ENCODE assay signal across 21 mouse cellular contexts in genomic region chr2:128084607-128085006, GRCm38 (mm10). TPM values are rescaled to one million over a fixed set of nuclear protein-coding genes. Genes with fewer than 3 reads are reported as not detected.
DNase-seq lines count a peak whose midpoint lies in the region; ATAC-seq and TF ChIP-seq lines count a peak whose summit lies in the region.
"Had no signal": no experiment of that assay in that cellular context is flagged by ENCODE, and none has a peak within 500 bp of the region (broad histone marks: within the 10 kb centered on the region; RNA-seq: fewer than 3 reads in every experiment).

No protein-coding gene starts in this region.

- DNase-seq in 416B (ENCODE audit: low read depth) (peak; percentile 53), MEL (ENCODE audit: low read depth, low spot score) (peak; percentile 89), liver (peak; percentile 26)
- no peak for DNase-seq in liver, postnatal 0 days
- DNase-seq in cerebellum, postnatal 4 days (ENCODE audit: low spot score in 2 of 2), result no peak
- DNase-seq in cerebellum, adult 9-10 months, result no peak
- DNase-seq in cerebellum, adult 18-20 months, result no peak
- DNase-seq: adrenal gland, postnatal 25 days; cerebellum, adult 9-11 months; forebrain, postnatal 0 days; kidney, adult 2 months; kidney, postnatal 36 days; lung, adult 2 months; retina, postnatal 1 day; right cerebral cortex, postnatal 4 days; thymus, adult 2 months had no signal

- TF ChIP-seq RAD21 in MEL (IDR thresholded peaks at IDR 0.05; ENCODE audit: low read depth, low read length), result no peak

- TF ChIP-seq EP300 in MEL (IDR thresholded peaks at IDR 0.05; ENCODE audit: low read depth in 1 of 2, low read length in 2 of 2), result peak; percentile 93 to 98
- peak; percentile 87 for TF ChIP-seq EP300 in liver, postnatal 0 days (IDR thresholded peaks at IDR 0.05; ENCODE audit: low read depth)

- H3K4me2 ChIP-seq in liver, postnatal 0 days (ENCODE audit: low read depth, low read length), result no peak overlapping the region
- H3K4me2 ChIP-seq: embryonic facial prominence, embryonic 15.5 days; midbrain, embryonic 11.5 days had no signal

- H3K9ac ChIP-seq in MEL (ENCODE audit: control insufficient read depth, low read depth, low read length, poor library complexity, severe bottlenecking), result peak overlapping the region; percentile 20; the same call in 1 of the 2 replicates
- H3K9ac ChIP-seq in liver, postnatal 0 days (replicated peaks), result no peak overlapping the region
- H3K9ac ChIP-seq: embryonic facial prominence, embryonic 15.5 days; forebrain, postnatal 0 days had no signal

- H3K4me3 ChIP-seq in MEL (ENCODE audit: control insufficient read depth in 1 of 2, insufficient read depth in 1 of 2, low read depth in 2 of 2, low read length in 2 of 2), result no peak overlapping the region
- H3K4me3 ChIP-seq in liver, postnatal 0 days (ENCODE audit: low read depth, low read length), result no peak overlapping the region
- H3K4me3 ChIP-seq: embryonic facial prominence, embryonic 15.5 days; hindbrain, embryonic 10.5 days; limb, embryonic 10.5 days had no signal

- ATAC-seq in liver, postnatal 0 days, result peak; percentile 73
- ATAC-seq: forebrain, postnatal 0 days; hindbrain, postnatal 0 days had no signal

- peaks cover 24 to 26% of the 10 kb centered on the region in 2 experiments for H3K4me1 ChIP-seq in MEL (ENCODE audit: control insufficient read depth in 1 of 2, insufficient read depth in 2 of 2, low read length in 2 of 2)
- H3K4me1 ChIP-seq in liver, postnatal 0 days (ENCODE audit: insufficient read depth), result peaks cover 10% of the 10 kb centered on the region; the same call in 1 of the 2 replicates
- H3K4me1 ChIP-seq: embryonic facial prominence, embryonic 15.5 days; hindbrain, embryonic 10.5 days had no signal

- TF ChIP-seq CTCF in MEL (IDR thresholded peaks at IDR 0.05 in 2 of 3, conservative IDR thresholded peaks at IDR 0.05 in 1 of 3; ENCODE audit: control insufficient read depth in 1 of 3, insufficient read depth in 1 of 3, low read depth in 2 of 3, low read length in 3 of 3, poor library complexity in 1 of 3, severe bottlenecking in 1 of 3), result no peak
- TF ChIP-seq CTCF in liver, postnatal 0 days (IDR thresholded peaks at IDR 0.05; ENCODE audit: low read depth), result no peak

- TF ChIP-seq POLR2A in MEL (IDR thresholded peaks at IDR 0.05; ENCODE audit: control insufficient read depth in 1 of 2, insufficient read depth in 1 of 2, low read depth in 1 of 2, low read length in 2 of 2, poor library complexity in 1 of 2), result no peak

- peak overlapping the region; percentile 75 for H3K27ac ChIP-seq in MEL (ENCODE audit: control insufficient read depth, low read depth, low read length)
- no peak overlapping the region for H3K27ac ChIP-seq in liver, postnatal 0 days (ENCODE audit: low read depth)
- H3K27ac ChIP-seq: embryonic facial prominence, embryonic 15.5 days; hindbrain, embryonic 10.5 days; hindbrain, postnatal 0 days; limb, embryonic 10.5 days had no signal

- H3K79me2 ChIP-seq in MEL (ENCODE audit: control insufficient read depth, insufficient read depth, low read length, poor library complexity), result no peaks in the 10 kb centered on the region

- WGBS in liver, postnatal 0 days (ENCODE audit: insufficient replicate concordance), result 36% methylated on average over 5 of the region's 5 CpGs

- no peaks in the 10 kb centered on the region for H3K27me3 ChIP-seq in MEL (ENCODE audit: control insufficient read depth in 1 of 2, insufficient read depth in 2 of 2, low read length in 2 of 2)
- no peaks in the 10 kb centered on the region for H3K27me3 ChIP-seq in liver, postnatal 0 days (ENCODE audit: insufficient read depth, low read length)
- H3K27me3 ChIP-seq: embryonic facial prominence, embryonic 15.5 days had no signal

- H3K9me3 ChIP-seq in MEL (replicated peaks; ENCODE audit: insufficient read depth, low read length), result no peaks in the 10 kb centered on the region
- H3K9me3 ChIP-seq in liver, postnatal 0 days (ENCODE audit: low read length), result no peaks in the 10 kb centered on the region
- H3K9me3 ChIP-seq: embryonic facial prominence, embryonic 15.5 days; hindbrain, embryonic 10.5 days; limb, embryonic 10.5 days had no signal

- H3K36me3 ChIP-seq in MEL (ENCODE audit: control insufficient read depth in 1 of 2, insufficient read depth in 2 of 2, low read length in 2 of 2), result peaks cover 0 to 37% of the 10 kb centered on the region in 2 experiments; a peak in 2 of 4 replicates
- H3K36me3 ChIP-seq in liver, postnatal 0 days (replicated peaks; ENCODE audit: insufficient read depth, low read length), result no peaks in the 10 kb centered on the region
- H3K36me3 ChIP-seq: embryonic facial prominence, embryonic 15.5 days; hindbrain, embryonic 10.5 days; limb, embryonic 10.5 days had no signal

TF ChIP-seq in MEL, 35 proteins besides CTCF, POLR2A, EP300 and RAD21:
- TF ChIP-seq SIN3A (IDR thresholded peaks at IDR 0.05; ENCODE audit: low read length), result peak; percentile 63; the same call in 1 of the 2 replicates
- TF ChIP-seq GABPA (IDR thresholded peaks at IDR 0.05; ENCODE audit: low read depth, low read length), result no peak
- TF ChIP-seq RCOR1 (IDR thresholded peaks at IDR 0.05; ENCODE audit: low read depth, low read length), result peak; percentile 69
- no peak for TF ChIP-seq KAT2A (conservative IDR thresholded peaks at IDR 0.05; ENCODE audit: low read depth, low read length)
- TF ChIP-seq E2F4 (IDR thresholded peaks at IDR 0.05; ENCODE audit: borderline replicate concordance, low read depth, low read length), result no peak
- no peak for TF ChIP-seq ZMIZ1 (IDR thresholded peaks at IDR 0.05; ENCODE audit: low read depth, low read length)
- TF ChIP-seq POLR2AphosphoS5 (IDR thresholded peaks at IDR 0.05; ENCODE audit: borderline replicate concordance, low read depth, low read length), result no peak
- peak; percentile 99 for TF ChIP-seq TAL1 (IDR thresholded peaks at IDR 0.05; ENCODE audit: low read length)
- TF ChIP-seq ZC3H11A (IDR thresholded peaks at IDR 0.05; ENCODE audit: low read depth, low read length), result no peak
- peak; percentile 96 for TF ChIP-seq GATA1 (IDR thresholded peaks at IDR 0.05; ENCODE audit: low read depth, low read length)
- TF ChIP-seq MYC (IDR thresholded peaks at IDR 0.05; ENCODE audit: low read depth, low read length), result peak; percentile 97
- no peak for TF ChIP-seq CHD1 (IDR thresholded peaks at IDR 0.05; ENCODE audit: low read depth, low read length)
- TF ChIP-seq MXI1 (IDR thresholded peaks at IDR 0.05; ENCODE audit: low read depth, low read length), result peak; percentile 72; the same call in 1 of the 2 replicates
- no peak for TF ChIP-seq SMC3 (IDR thresholded peaks at IDR 0.05; ENCODE audit: low read depth, low read length)
- no peak; the same call in 1 of the 2 replicates for TF ChIP-seq MAFK (IDR thresholded peaks at IDR 0.05; ENCODE audit: borderline replicate concordance, low read depth, low read length)
- TF ChIP-seq BHLHE40 (IDR thresholded peaks at IDR 0.05; ENCODE audit: borderline replicate concordance, low read depth, low read length), result peak; percentile 93
- TF ChIP-seq NELFE (IDR thresholded peaks at IDR 0.05; ENCODE audit: low read depth, low read length), result no peak
- TF ChIP-seq MYB (IDR thresholded peaks at IDR 0.05; ENCODE audit: low read depth, low read length), result peak; percentile 85
- peak; percentile 55; the same call in 1 of the 2 replicates for TF ChIP-seq USF1 (IDR thresholded peaks at IDR 0.05; ENCODE audit: low read depth, low read length)
- TF ChIP-seq JUND (IDR thresholded peaks at IDR 0.05; ENCODE audit: low read depth, low read length), result 0 out of 2 replicates have a peak, but pooled peaks have one; percentile 8
- no peak for TF ChIP-seq ZKSCAN1 (IDR thresholded peaks at IDR 0.05; ENCODE audit: low read depth, low read length)
- peak; percentile 99 for TF ChIP-seq TCF12 (IDR thresholded peaks at IDR 0.05; ENCODE audit: low read depth, low read length)
- peak; percentile 49 for TF ChIP-seq ZNF384 (IDR thresholded peaks at IDR 0.05; ENCODE audit: low read depth, low read length)
- no peak for TF ChIP-seq UBTF (IDR thresholded peaks at IDR 0.05; ENCODE audit: borderline replicate concordance, insufficient read depth, low read depth, low read length)
- TF ChIP-seq NRF1 (IDR thresholded peaks at IDR 0.05; ENCODE audit: insufficient read depth, low read depth, low read length, poor library complexity, severe bottlenecking), result no peak
- TF ChIP-seq ETS1 (IDR thresholded peaks at IDR 0.05; ENCODE audit: low read depth, low read length), result peak; percentile 98
- TF ChIP-seq MAZ (IDR thresholded peaks at IDR 0.05; ENCODE audit: low read depth, low read length), result no peak
- TF ChIP-seq MAX (IDR thresholded peaks at IDR 0.05; ENCODE audit: low read length), result peak; percentile 94
- peak; percentile 78; the same call in 1 of the 2 replicates for TF ChIP-seq MEF2A (IDR thresholded peaks at IDR 0.05; ENCODE audit: extremely low read depth, insufficient replicate concordance, low read depth, low read length, poor library complexity, severe bottlenecking)

RNA-seq across cellular contexts. Expression of gene Bcl2l11, which starts 41.2 kb away (rescaled TPM):
- 1.6 and 2.3 TPM in 2 replicates for total RNA-seq in MEL (2012; rRNA removed)
- 1 to 10 TPM in 1 of 2 experiments, not detected in 1; 6.3 TPM for polyA plus RNA-seq in MEL (2012; ENCODE audit: insufficient read depth in 1 of 2, insufficient read length in 2 of 2, low read depth in 1 of 2, low replicate concordance in 2 of 2, missing spikeins in 1 of 2)
- 6.4 and 6.5 TPM in 2 replicates for polyA plus RNA-seq in liver, postnatal 0 days (2015; fragmentation: Nextera tagmentation; extraction: Ambion mirVana)

Comparison
In these comparisons a context has a peak if more than half of its experiments do, and no peak if none do; other contexts are left out.
1. DNase-seq: peak in 416B (single experiment), MEL (single experiment) and liver (single experiment); none in liver, postnatal 0 days (single experiment), cerebellum, postnatal 4 days (0 of 2), cerebellum, adult 9-10 months (single experiment) and cerebellum, adult 18-20 months (0 of 2).